Mouse (Mus musculus): Measurements from ENCODE around the gene Prss29. TPM values are rescaled to one million over a fixed set of nuclear protein-coding genes. Genes with fewer than 3 reads are reported as not detected.

Prss29 gene
- total RNA-seq, 2 experiments from 2014 or later: not detected

- no peak for DNase-seq
These were observed 27.0 kb downstream of the Prss29 start, which contains the start of gene Tpsab1 for GRCm38 (mm10) chr17:25345462-25345861. TSS of gene Tpsab1 (minus strand) at chr17:25345562.

- no peak for DNase-seq
These were observed 42.8 kb downstream of the Prss29 start for GRCm38 (mm10) chr17:25361291-25361690.

- DNase-seq: peak; percentile 70
These were observed 45.3 kb downstream of the Prss29 start for GRCm38 (mm10) chr17:25363726-25364125.

- DNase-seq: no peak
These were observed 47.6 kb downstream of the Prss29 start, which contains the start of gene Tpsb2 for GRCm38 (mm10) chr17:25366005-25366404. TSS of gene Tpsb2 (plus strand) at chr17:25366305.

- DNase-seq: no peak
These were observed 50.5 kb downstream of the Prss29 start, which contains the start of gene Tpsg1 for GRCm38 (mm10) chr17:25368973-25369372. TSS of gene Tpsg1 (plus strand) at chr17:25369273.

Other genes with a start within 250 kb of the Prss29 start
- 10 to 100 TPM; 25.2 to 27.4 TPM for gene Tmem204, start 235.1 kb upstream of the Prss29 start, total RNA-seq (2021)
- 10 to 100 TPM; 16.4 to 17.5 TPM for gene Telo2, start 202.7 kb upstream of the Prss29 start, total RNA-seq (2021)
- 1 to 10 TPM; 1.4 TPM for gene Ptx4, start 197.9 kb upstream of the Prss29 start, total RNA-seq (2021)
- gene Clcn7, start 185.3 kb upstream of the Prss29 start, total RNA-seq (2021): 10 to 100 TPM; 25.2 to 25.6 TPM
- not detected for gene Ccdc154, start 156.2 kb upstream of the Prss29 start, total RNA-seq (2021)
- gene Gm38655, start 143.2 kb upstream of the Prss29 start, total RNA-seq (2021): not detected
- 10 to 100 TPM; 14.4 to 17.5 TPM for gene BC003965, start 134.1 kb upstream of the Prss29 start, total RNA-seq (2021)
- gene Unkl, start 130.3 kb upstream of the Prss29 start, total RNA-seq (2021): 10 to 100 TPM in 1 of 2 experiments, 1 to 10 TPM in 1; 8.5 to 10.4 TPM
- 10 to 100 TPM; 11.2 to 14.9 TPM for gene Gnptg, start 78.5 kb upstream of the Prss29 start, total RNA-seq (2021)
- gene Tsr3, start 78.5 kb upstream of the Prss29 start, total RNA-seq (2021): 10 to 100 TPM; 12.7 to 14.0 TPM
- gene Baiap3, start 62.3 kb upstream of the Prss29 start, total RNA-seq (2021): under 1 TPM; 0.14 to 0.31 TPM
- 100 to 1,000 TPM; 219 to 221 TPM for gene Ube2i, start 44.0 kb upstream of the Prss29 start, total RNA-seq (2021)
- 1 to 10 TPM; 1.9 to 2.4 TPM for gene Prss34, start 20.3 kb upstream of the Prss29 start, total RNA-seq (2021)
- not detected for gene Prss28, start 10.0 kb upstream of the Prss29 start, total RNA-seq (2021)
- 1 to 10 TPM; 3.9 to 6.7 TPM for gene Tpsab1, start 26.9 kb downstream of the Prss29 start, total RNA-seq (2021)
- 10 to 100 TPM; 11.1 to 15.7 TPM for gene Tpsb2, start 47.7 kb downstream of the Prss29 start, total RNA-seq (2021)
- under 1 TPM in 1 of 2 experiments, not detected in 1; 0.24 TPM for gene Tpsg1, start 50.6 kb downstream of the Prss29 start, total RNA-seq (2021)
- 10 to 100 TPM; 14.5 to 19.1 TPM for gene Cacna1h, start 115.1 kb downstream of the Prss29 start, total RNA-seq (2021)
- gene Tekt4, start 136.0 kb downstream of the Prss29 start, total RNA-seq (2021): under 1 TPM in 1 of 2 experiments, not detected in 1; 0.26 TPM
- gene Sstr5, start 178.6 kb downstream of the Prss29 start, total RNA-seq (2021): not detected